Mouse (Mus musculus): Measurements from ENCODE around the gene Pdia3.
"Not testable (repeated sequence)": the region's sequence is repeated elsewhere in the genome, so short reads cannot be mapped to it uniquely, and the experiment has no call there.

Pdia3 gene

DNA sequence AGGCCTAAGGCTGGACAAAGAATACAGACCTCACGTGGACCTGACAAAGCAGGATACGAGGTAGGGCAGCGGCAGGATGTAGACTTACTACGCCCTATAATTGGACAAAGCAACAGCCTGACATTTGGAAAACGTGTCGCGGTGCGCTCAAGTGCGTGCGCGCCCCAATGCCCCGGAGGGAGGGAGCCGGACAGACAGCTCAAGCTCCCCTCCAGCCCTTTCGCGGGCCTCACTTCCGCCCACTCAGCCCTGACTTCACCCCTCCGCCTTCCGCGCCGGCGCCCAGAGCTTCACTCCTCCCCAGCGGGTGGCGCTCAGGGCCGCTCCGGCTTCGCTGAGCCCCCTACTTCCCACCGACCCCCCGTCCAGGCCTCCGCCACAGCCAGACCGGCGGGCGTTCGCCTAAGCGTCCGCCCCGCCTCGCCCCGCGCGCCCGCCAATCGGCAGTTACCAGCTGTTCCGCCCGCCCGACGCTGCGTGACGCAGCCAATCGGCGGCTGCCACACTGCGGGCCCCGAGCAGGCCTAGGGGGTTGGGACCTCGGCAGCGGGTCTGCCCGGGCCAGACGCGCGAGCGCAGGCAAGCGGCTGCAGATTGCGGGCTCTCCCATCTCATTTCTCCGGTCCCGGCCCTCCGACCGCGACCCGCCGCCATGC lies at the start of gene Pdia3, which contains the start of gene Catsper2:
TSS of gene Pdia3 (plus strand) at position 389 of the 656 bp plus-strand sequence.
TSS of gene Catsper2 (minus strand) at position 406 of the 656 bp plus-strand sequence.
- DNase-seq = peak; percentile 99

DNA sequence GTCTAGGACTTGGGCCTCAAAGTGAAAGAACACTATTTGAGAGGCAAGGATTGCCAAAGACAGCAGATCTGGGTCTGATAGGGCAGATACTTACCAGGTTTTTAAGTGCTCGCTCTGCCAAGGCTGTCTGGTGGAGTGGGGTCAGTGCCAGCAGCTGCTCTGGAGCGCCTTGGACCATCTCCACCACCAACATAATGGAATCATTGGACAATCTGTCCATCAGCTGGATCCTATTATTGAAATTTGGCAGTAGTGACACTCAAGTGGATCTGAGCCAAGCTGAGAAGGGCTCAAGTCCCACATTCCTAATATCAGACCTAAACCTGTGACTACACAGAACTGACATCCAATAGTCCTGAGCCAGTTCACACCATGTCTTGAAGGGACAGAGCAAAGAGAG lies 44.7 kb upstream of the Pdia3 start:
- DNase-seq = no peak

DNA sequence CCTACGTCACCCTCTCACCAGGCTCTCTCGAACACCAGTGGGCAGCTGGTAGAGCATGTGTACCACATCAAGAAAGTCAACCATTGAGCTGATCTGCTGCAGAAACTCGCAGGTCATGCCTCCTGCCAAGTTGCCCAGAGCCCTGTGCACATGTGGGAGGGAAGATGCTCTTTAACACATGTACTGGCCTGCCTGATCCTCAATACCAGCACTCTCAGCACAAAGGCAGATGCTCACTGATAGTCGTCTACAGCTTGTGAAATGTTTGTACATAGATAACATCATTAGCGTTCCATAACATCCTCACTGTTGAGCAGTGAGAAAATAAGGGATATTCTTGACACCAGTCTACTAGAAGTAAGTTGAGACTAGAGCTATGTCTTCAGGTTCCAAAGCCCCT lies 42.7 kb upstream of the Pdia3 start:
- DNase-seq = no peak

DNA sequence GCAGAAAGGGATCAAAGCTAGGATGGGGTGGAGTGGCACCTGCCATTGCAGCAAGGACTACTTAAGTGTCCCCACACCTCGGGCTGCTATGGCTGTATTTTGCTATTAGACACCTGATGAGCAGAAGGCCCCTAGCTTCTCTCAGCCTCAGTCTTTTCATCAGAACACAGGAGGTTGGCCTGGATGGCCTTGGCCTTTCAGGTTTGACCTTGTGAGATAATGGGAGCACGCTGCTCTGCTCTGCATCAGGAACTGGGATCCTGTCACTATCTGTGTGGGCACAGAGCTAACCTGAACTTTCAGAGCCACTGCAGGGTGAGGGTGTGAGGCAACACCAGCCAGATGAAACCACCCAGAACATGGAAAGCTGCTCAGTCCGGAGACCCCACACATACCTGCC lies 41.3 kb upstream of the Pdia3 start:
- no peak for DNase-seq

DNA sequence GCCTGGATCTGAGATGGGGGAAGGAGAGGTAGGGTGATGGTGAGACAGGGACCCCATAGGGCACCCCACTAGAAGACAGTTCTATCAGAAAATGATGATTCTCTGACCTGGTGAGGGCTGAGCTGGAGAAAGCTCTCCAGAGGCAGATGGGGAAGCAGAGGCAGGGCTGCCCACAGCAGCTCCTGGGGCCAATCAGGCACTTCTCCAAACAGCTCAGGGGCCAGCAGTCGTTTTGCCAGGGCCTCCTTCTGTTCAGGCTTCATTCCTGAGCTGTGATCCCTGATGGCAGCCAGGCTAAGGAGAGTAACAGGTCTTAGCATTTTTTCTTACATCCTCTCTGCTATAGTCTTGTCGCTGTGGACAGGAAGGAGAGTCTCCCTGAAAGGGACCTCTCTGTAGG lies 38.8 kb upstream of the Pdia3 start:
- no peak for DNase-seq

DNA sequence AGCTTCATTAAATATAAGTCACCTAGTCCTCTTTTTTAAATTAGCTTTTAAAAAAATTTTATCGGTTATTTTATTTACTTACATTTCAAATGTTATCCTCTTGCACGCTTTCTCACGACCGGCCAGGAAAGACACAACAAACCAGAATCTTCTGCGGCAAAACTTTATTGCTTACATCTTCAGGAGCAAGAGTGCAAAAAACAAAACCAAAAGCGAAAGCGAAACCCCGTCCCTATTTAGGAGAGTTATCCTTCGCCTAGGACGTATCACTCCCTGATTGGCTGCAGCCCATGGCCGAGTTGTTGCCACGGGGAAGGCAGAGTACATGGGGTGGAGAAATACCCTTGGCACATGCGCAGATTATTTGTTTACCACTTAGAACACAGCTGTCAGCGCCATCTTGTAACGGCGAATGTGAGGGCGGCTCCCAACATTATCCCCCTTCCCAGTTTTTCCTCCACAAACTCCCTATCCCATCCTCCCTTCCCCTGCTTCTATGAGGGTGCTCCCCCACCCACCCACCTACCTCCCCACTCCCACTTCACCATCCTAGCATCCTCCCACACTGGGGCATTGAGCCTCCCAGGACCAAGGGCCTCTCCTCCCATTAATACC lies 26.5 kb upstream of the Pdia3 start, which contains the start of gene Strc:
TSS of gene Strc (minus strand) at position 208 of the 615 bp plus-strand sequence.
- not testable (repeated sequence) for DNase-seq

DNA sequence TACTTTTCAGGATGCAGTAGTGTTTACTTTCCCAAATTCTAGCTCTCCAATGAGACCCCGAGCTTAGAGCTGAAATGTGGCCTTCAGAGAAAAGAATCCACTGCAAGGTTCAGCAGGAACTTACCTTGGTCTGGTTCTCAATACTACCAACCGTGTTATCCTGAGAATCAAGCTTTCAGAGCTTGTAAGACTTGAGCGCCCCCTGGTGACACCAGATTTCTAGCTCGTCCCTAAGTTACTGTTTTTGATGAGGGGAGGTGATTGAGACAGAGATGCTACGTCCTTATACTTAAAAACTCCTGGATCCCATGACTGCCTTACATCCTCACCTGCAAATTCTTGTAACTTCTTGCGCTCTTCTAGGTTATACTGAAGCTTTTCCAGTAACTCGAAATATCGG lies 17.0 kb upstream of the Pdia3 start:
- peak; percentile 93 for DNase-seq

DNA sequence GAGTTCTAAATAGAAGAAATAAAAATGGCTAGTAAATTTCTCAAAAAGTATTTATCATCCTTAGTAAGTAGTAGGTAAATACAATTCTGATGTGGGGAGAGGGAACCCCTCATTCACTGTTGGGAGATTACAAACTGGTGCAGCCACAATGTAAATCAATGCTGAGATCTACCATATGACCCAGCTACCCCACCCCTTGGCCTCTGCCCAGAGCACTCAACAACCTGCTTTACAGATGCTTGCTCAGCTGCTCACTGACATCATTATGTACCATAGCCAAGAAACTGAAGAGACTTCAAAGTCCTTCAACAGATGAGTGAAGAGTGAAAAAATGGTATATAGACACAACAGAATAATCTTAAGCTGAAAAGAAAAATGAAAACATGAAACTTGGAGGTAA lies 10.3 kb upstream of the Pdia3 start:
- DNase-seq = no peak

DNA sequence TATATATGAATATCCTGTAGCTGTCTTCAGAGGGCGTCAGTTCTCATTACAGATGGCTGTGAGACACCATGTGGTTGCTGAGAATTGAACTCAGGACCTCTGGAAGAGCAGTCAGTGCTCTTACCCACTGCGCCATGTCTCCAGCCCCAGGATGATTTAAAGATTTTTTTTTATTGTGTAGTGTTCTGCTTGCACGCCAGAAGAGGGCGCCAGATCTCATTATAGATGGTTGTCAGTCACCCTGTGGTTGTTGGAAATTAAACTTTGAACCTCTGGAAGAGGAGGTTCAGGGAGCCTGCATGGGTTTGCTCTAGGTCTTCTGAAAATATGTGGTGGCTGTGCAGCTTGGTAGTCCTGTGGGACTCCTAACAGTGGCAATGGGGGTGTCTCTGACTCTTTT lies 5.4 kb upstream of the Pdia3 start:
- peak; percentile 26 for DNase-seq

DNA sequence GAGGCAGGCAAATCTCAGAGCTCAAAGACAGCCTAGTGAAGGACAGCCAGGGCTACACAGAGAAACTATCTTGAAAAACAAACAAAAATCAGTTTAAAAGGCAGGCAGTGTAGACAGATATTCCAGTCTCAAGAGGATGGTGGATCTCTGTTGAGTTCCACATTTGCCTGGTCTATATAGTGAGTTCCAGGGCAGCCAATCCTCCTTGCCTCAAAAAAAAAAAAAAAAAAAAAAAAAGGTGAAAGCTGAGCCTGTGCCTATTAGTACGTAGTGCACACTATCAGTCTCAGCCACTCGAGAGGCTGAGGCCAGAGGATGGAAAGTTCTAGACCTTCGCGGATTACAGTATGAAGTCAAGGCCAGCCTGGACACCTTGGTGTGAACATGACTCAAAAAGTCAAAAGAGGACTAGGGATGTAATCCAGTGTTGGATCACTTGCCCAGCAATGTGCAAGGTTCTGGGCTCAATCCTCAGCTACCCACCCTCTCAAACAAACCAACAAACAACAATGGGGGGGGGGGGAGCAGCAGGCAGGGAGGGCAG lies 660 bp upstream of the Pdia3 start:
- DNase-seq = no peak

DNA sequence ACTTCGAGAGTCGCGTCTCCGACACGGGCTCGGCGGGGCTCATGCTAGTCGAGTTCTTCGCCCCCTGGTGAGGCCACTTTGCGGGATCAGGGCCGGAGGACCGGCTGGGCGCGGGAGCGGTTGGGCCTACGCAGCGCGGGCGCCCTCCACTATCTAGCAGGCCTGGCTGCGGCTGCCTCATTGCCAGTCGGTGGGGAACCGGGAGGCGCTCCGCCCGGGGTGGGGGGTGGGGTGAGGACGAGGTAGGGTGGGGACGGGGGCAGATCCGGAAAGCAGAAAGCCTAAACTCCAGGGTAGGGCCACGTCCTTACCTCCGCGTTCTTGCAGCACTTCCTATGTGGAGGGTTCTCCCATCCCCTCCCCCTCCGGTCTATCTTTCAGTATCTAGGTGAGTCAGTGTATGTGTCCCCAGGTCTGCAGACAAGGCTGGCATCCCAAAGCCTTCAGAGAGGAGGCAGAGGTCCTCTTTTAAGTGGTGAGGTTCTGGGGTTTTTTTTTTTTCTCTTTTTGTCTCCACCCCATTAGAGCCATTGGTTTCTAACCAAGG lies 637 bp downstream of the Pdia3 start:
- DNase-seq = peak; percentile 62

DNA sequence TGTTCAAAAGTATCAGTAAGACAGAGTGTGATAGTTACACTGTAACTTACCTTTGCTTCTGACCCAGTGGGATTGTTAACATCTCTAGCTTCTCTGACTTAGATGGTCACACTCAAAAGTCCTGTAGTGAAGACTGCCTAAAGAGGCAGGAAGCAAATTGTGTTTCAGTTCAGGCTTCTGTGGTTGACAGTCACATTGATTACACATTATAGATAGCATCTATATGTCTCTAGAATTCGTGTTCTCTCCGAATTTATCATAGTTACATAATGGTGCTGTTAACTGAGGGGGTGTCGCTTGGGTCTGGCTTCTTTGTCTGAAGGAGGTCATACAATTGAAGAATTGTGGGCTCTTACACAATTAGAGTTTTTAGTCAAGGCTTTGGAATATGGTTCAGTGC lies 1.5 kb downstream of the Pdia3 start:
- DNase-seq = no peak

DNA sequence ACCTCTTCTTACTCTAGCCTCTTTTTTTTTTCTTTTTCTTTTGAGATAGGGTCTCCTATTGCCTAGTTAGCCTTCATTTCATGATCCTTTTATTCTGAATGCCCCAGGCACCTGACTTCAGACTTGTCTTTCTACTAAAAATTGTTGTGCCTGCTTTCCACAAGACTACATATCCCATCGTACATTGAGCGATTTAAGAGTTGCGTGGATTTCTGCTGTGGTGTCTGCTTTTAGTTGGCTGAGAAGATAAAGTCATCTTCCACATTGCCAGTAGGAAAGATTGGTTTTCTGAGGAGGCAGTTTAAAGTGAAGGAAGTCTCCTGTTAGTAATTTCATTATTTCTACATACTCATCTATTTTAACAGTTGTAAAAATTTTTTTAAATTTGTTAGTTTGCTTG lies 2.0 kb downstream of the Pdia3 start:
- no peak for DNase-seq

DNA sequence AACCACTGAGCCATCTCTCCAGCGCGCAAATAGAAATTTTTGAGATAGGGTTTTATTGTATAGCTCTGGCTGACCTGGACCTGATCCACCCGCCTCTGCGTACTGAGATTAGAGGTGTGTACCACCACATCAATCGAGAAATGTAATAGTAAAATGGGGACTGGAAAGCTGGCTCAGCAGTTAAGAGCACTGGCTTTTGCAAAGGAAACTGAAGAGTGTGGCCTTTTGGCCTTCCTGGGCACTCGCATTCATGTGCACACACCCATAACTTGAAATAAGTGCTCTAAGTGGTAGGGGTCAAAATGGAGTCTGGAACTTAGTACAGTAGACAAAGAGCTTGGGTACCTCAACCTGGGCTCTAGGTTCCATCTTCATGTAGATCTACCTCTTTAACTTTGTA lies 2.8 kb downstream of the Pdia3 start:
- no peak for DNase-seq

DNA sequence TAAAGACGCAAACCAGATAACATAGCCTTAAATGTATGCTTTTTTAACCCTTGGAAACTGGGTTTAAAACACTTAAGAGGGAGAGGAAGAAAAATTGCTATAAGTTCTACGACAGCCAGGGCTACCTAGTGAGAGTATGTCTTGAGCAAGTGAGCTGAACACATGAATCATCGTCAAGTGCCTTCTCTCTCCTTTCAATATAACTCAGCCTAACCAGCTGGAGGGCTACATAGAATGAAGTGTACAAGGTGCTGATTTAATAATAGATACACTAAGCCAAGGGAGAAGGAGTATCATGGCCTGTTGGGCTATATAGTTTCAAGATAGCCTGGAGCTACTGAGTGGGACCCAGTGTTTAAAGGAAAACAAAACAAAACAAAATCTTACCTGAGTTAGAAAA lies 4.9 kb downstream of the Pdia3 start:
- DNase-seq = no peak

DNA sequence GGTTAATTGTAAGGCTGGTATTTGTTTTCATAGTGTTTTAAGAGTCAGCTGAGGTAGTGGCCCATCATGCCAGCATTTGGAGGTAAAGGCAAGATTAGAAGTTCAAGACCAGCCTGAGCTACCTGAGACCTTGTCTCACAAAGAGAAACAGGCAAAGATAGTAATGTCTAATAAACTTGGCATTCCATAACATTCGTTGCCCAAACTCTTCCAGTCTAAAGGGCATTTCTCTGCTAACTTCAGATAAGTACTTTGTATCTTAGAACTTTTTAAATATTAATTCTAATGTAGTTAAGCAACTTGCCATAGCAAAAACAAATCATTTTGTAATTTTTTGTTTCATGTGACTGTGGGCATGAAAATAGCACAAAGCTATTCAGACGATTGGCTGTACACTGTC lies 9.6 kb downstream of the Pdia3 start:
- no peak for DNase-seq

DNA sequence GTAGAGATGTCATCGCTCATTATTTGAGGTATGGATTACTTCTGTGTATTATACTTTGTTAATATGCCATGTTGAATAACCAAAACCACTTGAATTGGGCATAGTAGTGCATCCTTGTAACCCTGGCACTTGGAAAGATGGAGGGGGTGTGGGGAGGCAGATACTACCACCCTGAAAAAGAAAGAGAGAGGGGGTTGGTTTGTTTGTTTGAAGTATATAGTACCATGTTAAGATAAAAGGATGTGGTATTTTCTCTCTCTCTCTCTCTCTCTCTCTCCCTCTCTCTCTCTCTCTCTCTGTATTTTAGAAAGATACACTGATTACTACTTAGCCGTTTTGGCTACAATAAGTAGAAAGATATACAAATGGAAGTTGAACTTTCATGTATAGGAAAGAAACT lies 12.3 kb downstream of the Pdia3 start:
- no peak for DNase-seq

DNA sequence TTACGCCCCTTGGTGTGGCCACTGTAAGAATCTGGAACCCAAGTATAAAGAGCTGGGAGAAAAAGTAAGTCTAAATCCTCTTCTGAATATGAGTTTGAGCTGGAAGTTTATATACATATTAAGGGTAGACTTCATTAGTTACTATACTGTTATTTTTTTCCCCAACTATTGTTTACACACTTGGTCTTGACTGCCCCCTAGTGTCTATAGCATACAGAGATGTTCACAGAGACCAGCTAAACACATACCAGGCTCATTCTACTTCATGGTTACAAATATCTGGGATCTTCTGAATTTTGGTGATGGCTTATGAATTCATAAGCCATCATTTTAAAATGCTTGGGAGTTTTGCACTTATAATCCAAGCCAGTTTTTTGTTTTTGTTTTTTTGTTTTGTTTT lies 21.3 kb downstream of the Pdia3 start:
- peak; percentile 49 for DNase-seq

DNA sequence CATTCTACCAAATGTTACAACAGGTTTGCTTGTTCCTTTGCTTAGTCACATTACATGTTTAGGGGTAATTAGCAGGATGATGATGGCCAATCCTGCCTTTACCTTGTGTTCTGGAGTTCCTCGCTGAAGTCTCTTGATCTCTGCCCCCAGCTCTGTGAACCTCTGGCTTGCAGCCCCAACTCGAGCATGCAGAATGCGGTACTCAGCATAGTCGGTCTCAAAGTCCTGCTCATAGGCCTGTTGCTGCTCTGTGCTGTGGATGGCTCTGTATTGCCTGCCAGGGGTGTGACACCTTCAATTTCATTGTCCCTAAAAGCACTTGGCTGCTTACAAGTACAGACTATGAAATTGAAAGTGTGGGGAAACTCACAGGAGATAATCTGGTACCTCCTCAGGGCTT lies 26.2 kb downstream of the Pdia3 start:
- no peak for DNase-seq

DNA sequence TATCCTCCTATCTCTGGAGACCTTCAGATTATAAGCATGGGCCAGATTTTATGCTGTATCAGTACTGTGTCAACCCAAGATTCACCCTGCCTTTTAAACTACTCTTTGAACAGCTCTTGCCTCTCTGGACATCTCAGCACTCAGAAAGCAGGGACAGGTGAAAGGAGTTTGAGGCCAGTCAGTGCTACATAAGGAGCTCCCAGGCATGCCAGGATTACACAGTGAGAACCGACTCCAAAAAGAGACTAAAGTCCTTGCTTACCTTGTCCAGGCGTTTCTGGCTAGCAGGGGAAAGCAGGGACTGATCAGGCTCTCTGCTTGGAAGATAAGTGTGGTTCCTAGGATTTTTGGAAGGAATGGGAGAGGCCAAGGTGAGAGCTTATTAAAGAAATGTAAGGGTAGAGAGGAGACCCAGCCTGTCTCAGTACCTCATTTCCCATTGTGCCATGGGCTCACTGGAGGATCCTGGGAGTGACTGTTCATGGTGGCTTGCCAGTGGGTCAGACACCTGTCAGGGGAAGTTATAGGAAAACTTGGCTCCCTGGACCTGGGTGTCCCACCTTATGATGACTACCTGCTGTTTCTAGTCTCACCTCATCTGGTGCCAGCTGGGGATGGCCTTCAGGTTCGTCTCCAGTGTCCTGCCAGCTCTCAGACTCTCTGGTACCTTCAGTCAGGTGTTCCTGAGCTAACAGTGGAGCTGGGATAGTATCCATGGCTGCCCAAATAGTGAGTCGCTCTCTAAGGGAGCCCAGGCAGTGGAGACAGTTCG lies 27.4 kb downstream of the Pdia3 start:
- no peak for DNase-seq

DNA sequence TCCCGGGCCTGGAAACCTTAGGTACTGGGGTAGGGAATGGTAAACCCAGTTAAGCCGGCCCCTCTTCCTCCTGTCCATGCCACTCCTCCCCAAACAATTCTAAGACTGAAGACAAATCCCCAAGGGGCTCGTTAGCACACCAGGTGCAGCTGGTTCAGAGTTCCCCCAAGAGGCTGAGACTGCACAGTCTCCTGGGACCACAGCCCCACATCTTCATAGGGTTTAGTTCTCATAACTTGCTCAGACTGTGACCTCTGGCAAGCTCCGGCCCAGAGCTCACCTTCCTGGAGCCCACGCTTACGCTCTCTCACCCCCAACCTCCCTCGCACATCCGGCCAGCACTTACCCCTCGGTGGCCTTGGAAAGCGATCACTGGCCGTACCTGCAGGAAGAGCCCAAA lies 28.2 kb downstream of the Pdia3 start:
- DNase-seq = no peak

DNA sequence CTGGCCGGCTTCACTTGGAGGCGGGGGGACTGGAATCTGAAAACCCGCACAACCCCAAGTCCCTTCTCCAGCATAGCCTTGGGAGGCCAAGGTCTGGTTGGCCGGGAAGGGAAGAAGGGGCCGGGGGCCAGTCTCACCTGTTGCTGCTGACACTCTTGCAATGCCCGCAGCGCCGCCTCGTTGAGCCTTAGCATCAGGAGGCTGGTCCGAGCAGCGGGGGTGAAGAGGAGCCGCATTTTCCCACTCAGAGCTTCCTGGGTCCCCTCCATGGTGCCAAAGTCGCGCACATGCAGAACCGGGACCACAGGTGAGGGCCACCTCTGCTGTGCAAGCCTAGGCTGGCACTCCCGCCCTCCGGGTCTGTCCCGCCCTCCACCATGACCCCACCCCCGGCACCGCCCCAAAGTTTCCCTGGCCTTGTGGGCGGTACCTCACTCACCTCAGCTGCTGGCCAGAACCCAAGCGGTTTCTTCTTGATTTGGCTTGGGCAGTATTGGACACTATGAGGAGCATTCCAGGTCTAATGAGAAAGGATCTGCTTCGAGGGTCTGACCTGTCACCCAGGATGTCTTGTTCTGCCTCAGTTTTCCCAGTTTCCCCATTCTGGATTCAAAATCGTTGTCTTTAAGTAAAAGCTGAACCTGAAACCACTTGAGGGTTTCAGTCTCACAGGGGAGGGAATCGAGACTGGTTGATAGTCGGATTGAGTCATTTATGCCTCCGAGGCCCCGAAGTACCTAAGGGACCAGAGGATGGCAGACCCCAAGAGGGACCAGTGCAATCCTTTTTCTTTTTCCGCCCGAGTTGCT lies 28.9 kb downstream of the Pdia3 start:
- peak; percentile 67 for DNase-seq

DNA sequence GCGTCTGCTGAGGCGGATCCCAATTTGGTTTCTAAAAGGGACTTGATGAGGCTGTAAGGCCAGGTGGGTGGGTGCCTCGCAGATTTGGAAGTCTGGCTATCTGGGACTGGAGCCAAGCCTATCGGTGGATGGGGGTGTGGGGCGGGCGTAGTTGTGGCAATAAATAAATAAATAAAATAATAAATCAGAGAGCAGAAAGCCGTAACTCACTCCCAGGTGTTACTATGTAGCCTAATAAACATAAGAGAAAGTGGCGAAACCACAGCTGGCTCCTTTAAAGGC lies 29.4 kb downstream of the Pdia3 start:
- no peak for DNase-seq
